Mouse (Mus musculus): ENCODE measurements at regions not wholly inside any gene's neighbourhood (a gene's known extent, or its start where the extent isn't known, plus 50 kb on each side); places are given as distances from the start of the nearest gene placed in this dataset.

DNA sequence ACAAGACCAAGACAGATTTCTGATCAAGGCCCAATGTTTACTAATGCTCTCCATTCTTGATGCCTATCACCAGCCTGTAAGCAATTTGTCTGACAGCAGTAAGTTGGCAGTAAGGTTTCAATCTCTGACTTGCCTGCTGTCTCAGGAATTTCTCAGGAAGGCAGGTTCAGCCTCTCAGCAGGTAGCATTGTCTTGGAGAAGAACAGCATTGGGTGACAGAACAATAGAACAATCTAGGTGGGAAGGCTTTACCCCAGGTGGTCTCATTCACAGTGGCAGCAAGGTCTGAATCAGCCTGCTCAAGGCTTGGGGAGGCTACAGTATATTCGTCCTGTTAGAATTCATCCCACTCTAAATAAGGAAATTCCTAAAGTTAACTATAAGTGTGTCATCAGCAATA lies 81.2 kb upstream of the Chordc1 start:
- no peak for DNase-seq

DNA sequence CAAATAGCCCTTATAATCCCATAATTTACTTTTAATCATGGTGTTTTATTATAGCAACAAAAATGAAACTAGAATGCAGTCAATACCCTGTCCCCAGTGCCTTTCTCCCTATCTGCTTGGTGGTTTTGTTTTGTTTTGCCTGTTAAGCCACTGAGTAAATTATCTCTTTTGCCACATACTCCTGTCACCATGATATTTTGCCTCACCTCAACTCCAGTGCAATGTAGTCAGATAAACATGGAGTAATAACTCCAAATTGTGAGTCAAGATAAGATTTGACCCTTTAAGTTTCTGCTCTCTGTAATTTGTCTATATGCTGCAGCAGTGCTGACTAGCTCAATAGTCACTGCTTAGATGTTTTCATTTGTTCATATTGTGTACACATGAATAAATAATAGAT lies 65.3 kb upstream of the Chordc1 start:
- no peak for DNase-seq

DNA sequence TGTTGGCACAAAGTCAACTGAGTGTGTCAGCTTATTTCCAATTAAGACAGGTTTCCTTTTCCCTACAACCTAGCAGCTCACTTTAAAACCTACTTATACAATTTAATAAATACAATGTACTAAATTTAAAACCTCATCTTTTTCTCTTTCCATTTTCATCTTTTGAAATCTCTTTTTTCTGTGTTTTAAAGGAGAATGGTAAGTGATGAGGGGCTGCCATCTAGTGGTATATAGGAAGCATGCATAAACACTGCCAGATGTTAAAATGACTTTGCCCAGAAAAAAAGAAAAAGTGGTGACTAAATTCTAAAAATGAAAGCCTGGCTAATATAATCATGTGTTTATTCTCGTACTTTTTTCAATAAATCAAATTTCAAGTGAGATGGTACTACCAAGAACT lies 62.0 kb upstream of the Chordc1 start:
- peak in 1 of 2 experiments; percentile 17 for DNase-seq

All from cerebellum, postnatal 10 days (tissue).